Mouse (Mus musculus) embryonic facial prominence, embryonic 11.5 days (tissue): ENCODE results near the gene Tmem236. TPM values are rescaled to one million over a fixed set of nuclear protein-coding genes. Genes with fewer than 3 reads are reported as not detected.

Experiments
- ATAC-seq: fragments of 200-750 bp; cut with Nextera tagmentation; replicated peaks from 2 replicates; pipeline ENCODE4 v1.8.0; 2017; ENCODE audit warnings: low read depth; ENCODE audit not compliant: insufficient number of reproducible peaks, low FRiP score, low TSS enrichment
- DNase-seq: peaks from one replicate; pipeline ENCODE4 v3.0.0-alpha.2; 2015; ENCODE audit warnings: low spot score
- H3K27ac ChIP-seq: fragments of 300-500 bp; sonication (generic); replicated peaks from 2 replicates; pipeline ENCODE4 v1.5.1; 2014; ENCODE audit warnings: mild to moderate bottlenecking, low read depth, low read length, control low read depth
- H3K27me3 ChIP-seq: fragments of 300-500 bp; sonication (generic); 2 replicates; pipeline ENCODE4 v1.6.1; 2014; ENCODE audit warnings: mild to moderate bottlenecking, low read length, moderate library complexity, mixed read lengths; ENCODE audit not compliant: control insufficient read depth, insufficient read depth
- H3K36me3 ChIP-seq: fragments of 300-500 bp; sonication (generic); replicated peaks from 2 replicates; pipeline ENCODE4 v1.6.1; 2014; ENCODE audit warnings: low read depth, mild to moderate bottlenecking, low read length, moderate library complexity, mixed read lengths; ENCODE audit not compliant: control insufficient read depth, insufficient read depth
- H3K4me1 ChIP-seq: fragments of 300-500 bp; sonication (generic); 2 replicates; pipeline ENCODE4 v1.6.1; 2014; ENCODE audit warnings: low read length, mixed read lengths; ENCODE audit not compliant: control insufficient read depth, insufficient read depth
- H3K4me2 ChIP-seq: fragments of 300-500 bp; sonication (generic); 2 replicates; pipeline ENCODE4 v1.6.1; 2014; ENCODE audit warnings: low read depth, mild to moderate bottlenecking, control low read depth, low read length, moderate library complexity
- H3K4me3 ChIP-seq: fragments of 300-500 bp; sonication (generic); 2 replicates; pipeline ENCODE4 v1.5.1; 2014; ENCODE audit warnings: low read depth, low read length, control low read depth
- H3K9ac ChIP-seq: fragments of 300-500 bp; sonication (generic); replicated peaks from 2 replicates; pipeline ENCODE4 v1.6.1; 2014; ENCODE audit warnings: mild to moderate bottlenecking, control low read depth, low read length
- H3K9me3 ChIP-seq: fragments of 300-500 bp; sonication (generic); replicated peaks from 2 replicates; pipeline ENCODE4 v1.6.1; 2016; ENCODE audit warnings: mild to moderate bottlenecking, low read length, inconsistent platforms, mixed read lengths; ENCODE audit not compliant: control insufficient read depth
- WGBS: fragments of 180-500 bp; shearing (Covaris S2); extraction: QIAGEN DNeasy Blood & Tissue Kit; methylation state at CpG from one replicate; pipeline ENCODE4 v1.1.7; 2014; 5-methylcytosine and 5-hydroxymethylcytosine counted together
- polyA plus RNA-seq: library from polyadenylated mRNA; unstranded; fragments of >200 nt; fragmentation: Nextera tagmentation; extraction: Ambion mirVana; gene quantifications from 2 replicates; pipeline ENCODE4 v1.2.1, GENCODE M21; 2014

The Tmem236 gene
- polyA plus RNA-seq, 1 experiment from 2014 or later: 0.06 TPM

DNA sequence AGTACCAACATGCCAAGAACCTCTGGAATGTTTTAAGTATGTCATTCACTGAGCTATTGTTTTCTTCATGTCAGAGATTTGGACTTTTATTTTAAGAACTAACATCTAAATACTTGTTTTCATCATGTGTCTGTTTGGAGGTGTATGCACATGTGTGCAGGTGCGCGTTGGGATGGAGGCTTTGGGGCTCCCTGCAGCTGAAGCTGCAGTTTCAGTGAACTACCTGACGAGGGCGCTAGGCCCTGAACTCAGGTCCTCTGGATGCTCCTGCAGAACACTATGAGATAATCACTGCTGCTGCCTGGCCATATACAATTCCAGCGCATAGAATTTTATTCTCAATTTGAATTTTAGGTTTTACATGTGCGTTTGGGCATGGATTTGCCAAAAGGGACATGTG is 43.8 kb downstream of the Tmem236 start:
- Histone ChIP-seq H3K4me2 (no peak overlapping the region), H3K4me1 (no peaks in the 10 kb centered on the region), H3K9ac (no peak overlapping the region), H3K9me3 (no peaks in the 10 kb centered on the region), H3K27ac (no peak overlapping the region), H3K4me3 (no peak overlapping the region), H3K36me3 (no peaks in the 10 kb centered on the region), H3K27me3 (no peaks in the 10 kb centered on the region)
- DNase-seq (no peak), ATAC-seq (no peak)
- 77% methylated on average over 6 of the region's 6 CpGs for WGBS

DNA sequence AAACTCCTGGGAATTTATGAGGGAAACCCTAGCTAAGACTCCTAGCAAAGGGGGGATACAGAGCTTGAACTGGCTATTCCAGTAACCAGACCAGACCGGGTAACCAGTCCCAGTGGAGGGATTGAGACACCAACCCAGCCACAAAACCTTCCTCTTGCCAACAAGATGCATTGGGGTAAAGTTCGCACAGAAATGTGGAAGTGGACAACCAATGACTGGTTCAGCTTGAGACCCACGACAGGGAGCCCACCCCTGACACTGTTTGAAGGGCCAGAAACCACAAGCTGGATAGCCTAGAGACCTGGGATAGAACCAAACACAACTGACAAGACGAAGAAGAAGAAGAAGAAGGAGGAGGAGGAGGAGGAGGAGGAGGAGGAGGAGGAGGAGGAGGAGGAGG is 50.1 kb downstream of the Tmem236 start:
- DNase-seq (no peak), ATAC-seq (no peak)
- WGBS: 79% methylated on average over 3 of the region's 4 CpGs
- Histone ChIP-seq H3K4me3 (no peak overlapping the region), H3K9ac (no peak overlapping the region), H3K4me2 (no peak overlapping the region), H3K4me1 (no peaks in the 10 kb centered on the region), H3K36me3 (no peaks in the 10 kb centered on the region), H3K27me3 (no peaks in the 10 kb centered on the region), H3K9me3 (no peaks in the 10 kb centered on the region), H3K27ac (no peak overlapping the region)

DNA sequence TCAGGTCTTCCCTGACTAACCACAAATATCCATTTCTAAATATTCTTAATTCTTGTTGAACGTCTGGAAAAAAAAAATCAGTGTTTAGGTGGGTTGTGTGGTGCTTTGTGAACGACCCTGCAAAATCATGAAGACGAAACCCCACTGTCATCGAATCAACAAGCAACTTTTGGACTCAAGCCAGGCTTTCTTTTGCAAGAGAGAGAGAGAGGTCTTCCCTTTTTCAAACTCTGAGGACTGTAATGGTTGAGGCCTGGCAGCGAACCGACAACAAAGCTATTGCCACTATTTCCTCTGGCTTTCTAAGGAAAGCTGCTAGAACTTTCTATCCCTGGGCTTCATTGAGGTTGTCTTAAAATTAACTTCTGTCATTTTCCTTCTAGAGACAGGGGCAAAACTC is 54.2 kb downstream of the Tmem236 start:
- no peaks in the 10 kb centered on the region for H3K9me3 ChIP-seq
- H3K4me3 ChIP-seq: no peak overlapping the region
- no peak overlapping the region for H3K9ac ChIP-seq
- no peaks in the 10 kb centered on the region for H3K27me3 ChIP-seq
- no peak for ATAC-seq
- no peak overlapping the region for H3K4me2 ChIP-seq
- DNase-seq: no peak
- H3K27ac ChIP-seq: no peak overlapping the region
- 75% methylated on average over 6 of the region's 6 CpGs for WGBS
- no peaks in the 10 kb centered on the region for H3K36me3 ChIP-seq
- H3K4me1 ChIP-seq: no peaks in the 10 kb centered on the region

DNA sequence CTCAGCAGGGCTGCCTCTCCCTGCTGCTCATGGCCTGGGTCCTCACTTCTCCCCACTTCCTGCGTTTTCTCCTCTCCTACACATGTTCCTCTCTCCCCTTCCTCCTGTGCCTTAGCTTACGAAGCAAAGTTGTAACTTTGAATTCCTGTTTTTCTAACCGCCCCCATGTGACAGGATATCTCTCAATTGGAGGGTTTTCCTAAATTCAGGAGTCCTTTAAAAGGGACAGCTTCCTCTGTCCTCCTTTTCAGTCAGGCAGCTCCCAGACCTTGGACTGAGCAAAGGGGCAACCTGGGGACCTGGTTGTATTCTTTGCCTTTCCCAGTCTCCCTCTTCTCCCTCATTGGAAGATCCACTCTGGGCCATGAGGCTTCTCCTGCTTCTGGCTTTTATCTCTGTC is 54.8 kb downstream of the Tmem236 start, which contains the start of gene Mrc1:
Gene Mrc1 (plus strand): TSS at position 244 of the 400 bp plus-strand sequence.
- Histone ChIP-seq H3K4me1 (no peaks in the 10 kb centered on the region), H3K4me2 (no peak within 1 kb of the TSS), H3K27me3 (no peaks in the 10 kb centered on the region), H3K4me3 (no peak within 1 kb of the TSS), H3K9me3 (no peaks in the 10 kb centered on the region), H3K9ac (no peak within 1 kb of the TSS), H3K27ac (no peak within 1 kb of the TSS), H3K36me3 (no peaks in the 10 kb centered on the region)
- DNase-seq (no peak), ATAC-seq (no peak)
- WGBS: 44% methylated on average over 3 of the region's 3 CpGs

DNA sequence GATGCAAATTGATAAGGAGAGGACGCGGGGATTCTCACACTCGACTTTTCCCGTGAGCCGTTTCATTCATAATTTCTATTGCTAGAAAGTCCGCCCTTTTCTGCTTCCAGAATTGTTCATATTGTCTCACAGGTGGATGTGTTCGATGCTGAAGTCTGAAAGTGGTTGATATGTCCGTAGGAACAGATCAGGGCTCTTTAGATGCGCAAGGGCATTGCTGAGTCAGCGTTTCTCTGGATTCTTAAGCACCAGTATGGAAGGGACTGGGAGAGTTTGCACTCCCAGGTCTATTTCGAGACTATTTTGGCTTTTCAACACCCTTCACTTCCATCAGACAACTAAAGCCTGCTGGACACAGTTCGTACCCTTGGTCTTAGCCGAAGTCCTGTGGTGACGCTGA is 55.7 kb downstream of the Tmem236 start:
- no peaks in the 10 kb centered on the region for H3K9me3 ChIP-seq
- no peak for DNase-seq
- no peak overlapping the region for H3K4me2 ChIP-seq
- no peaks in the 10 kb centered on the region for H3K36me3 ChIP-seq
- H3K4me3 ChIP-seq: no peak overlapping the region
- no peak overlapping the region for H3K27ac ChIP-seq
- H3K9ac ChIP-seq: no peak overlapping the region
- ATAC-seq: no peak
- WGBS: 92% methylated on average over 14 of the region's 14 CpGs
- no peaks in the 10 kb centered on the region for H3K4me1 ChIP-seq
- H3K27me3 ChIP-seq: no peaks in the 10 kb centered on the region

DNA sequence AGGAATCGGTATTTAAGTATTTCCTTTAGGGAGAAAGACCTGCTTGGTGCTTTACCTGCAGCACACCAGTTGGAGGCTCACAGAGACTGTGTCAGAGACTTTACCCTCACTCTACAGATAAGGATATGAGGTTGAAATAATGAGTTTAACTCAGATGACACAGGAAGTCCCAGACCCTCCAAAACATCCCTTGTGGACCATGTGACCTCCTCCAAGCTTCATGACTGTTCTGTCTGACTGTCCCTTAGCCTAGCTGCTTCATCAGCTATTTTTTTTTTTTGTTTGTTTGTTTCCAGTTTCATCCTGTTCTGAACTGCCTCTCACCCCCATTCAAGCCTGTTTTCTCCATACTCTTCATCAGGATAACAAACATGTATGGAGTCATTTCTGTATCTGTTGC is 58.6 kb downstream of the Tmem236 start:
- no peaks in the 10 kb centered on the region for H3K4me1 ChIP-seq
- no peaks in the 10 kb centered on the region for H3K27me3 ChIP-seq
- no peaks in the 10 kb centered on the region for H3K36me3 ChIP-seq
- DNase-seq (no peak), ATAC-seq (no peak)
- 87% methylated on average over 1 of the region's 1 CpGs for WGBS
- H3K4me3 ChIP-seq: no peak overlapping the region
- H3K9ac ChIP-seq: no peak overlapping the region
- H3K9me3 ChIP-seq: no peaks in the 10 kb centered on the region
- no peak overlapping the region for H3K4me2 ChIP-seq
- no peak overlapping the region for H3K27ac ChIP-seq

DNA sequence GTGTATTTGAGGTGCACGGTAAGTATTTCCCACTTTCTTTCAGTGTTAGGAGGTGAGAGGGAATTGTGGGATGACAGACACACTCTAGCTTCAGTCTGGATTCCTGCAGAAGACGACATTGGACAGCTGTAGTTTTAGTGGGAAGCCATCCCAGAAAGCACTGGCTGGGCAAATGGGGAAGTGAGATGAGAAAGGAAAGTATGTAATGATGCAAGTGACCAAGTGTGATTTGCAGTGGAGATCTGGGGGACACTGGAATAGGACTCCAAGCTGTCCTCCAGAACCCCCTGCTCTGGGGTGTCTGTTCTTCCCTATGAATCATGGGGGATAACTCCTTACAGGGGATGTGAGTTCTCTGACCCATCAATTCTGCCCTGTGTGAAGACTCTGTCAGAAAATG is 59.7 kb downstream of the Tmem236 start:
- ATAC-seq: no peak
- no peaks in the 10 kb centered on the region for H3K36me3 ChIP-seq

DNA sequence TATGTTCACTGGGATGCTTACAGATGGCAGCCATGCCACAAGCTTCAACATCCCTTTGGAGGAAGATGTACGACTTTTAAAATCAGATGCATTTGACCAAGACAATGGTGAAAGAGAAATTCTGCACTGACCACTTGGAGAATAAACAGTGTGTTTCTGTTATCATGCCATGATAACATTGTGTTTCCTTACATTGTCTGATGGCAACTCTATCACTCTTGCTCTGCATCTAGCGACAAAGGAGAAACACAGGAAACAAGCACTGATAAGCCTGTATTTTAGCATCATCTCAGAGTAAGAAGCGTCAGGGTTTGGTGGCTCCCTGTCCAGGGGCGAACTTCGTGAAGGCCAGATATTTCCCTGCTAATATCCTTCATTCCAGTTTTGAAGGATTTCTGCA is 61.0 kb downstream of the Tmem236 start:
- 83% methylated on average over 5 of the region's 5 CpGs for WGBS

More for the DNA sequence above, 59.7 kb downstream of the Tmem236 start:
- H3K9me3 ChIP-seq: no peaks in the 10 kb centered on the region
- H3K4me3 ChIP-seq: no peak overlapping the region
- no peak overlapping the region for H3K27ac ChIP-seq
- H3K4me2 ChIP-seq: no peak overlapping the region
- 79% methylated on average over 2 of the region's 2 CpGs for WGBS
- no peak for DNase-seq
- H3K27me3 ChIP-seq: no peaks in the 10 kb centered on the region
- H3K9ac ChIP-seq: no peak overlapping the region
- H3K4me1 ChIP-seq: no peaks in the 10 kb centered on the region

More for the DNA sequence above, 61.0 kb downstream of the Tmem236 start:
- Histone ChIP-seq H3K27ac (no peak overlapping the region), H3K9me3 (no peaks in the 10 kb centered on the region), H3K4me2 (no peak overlapping the region), H3K4me3 (no peak overlapping the region), H3K4me1 (no peaks in the 10 kb centered on the region), H3K27me3 (no peaks in the 10 kb centered on the region), H3K9ac (no peak overlapping the region), H3K36me3 (no peaks in the 10 kb centered on the region)
- DNase-seq (no peak), ATAC-seq (no peak)
